Mouse (Mus musculus): ENCODE measurements around the gene Elof1.

DNA sequence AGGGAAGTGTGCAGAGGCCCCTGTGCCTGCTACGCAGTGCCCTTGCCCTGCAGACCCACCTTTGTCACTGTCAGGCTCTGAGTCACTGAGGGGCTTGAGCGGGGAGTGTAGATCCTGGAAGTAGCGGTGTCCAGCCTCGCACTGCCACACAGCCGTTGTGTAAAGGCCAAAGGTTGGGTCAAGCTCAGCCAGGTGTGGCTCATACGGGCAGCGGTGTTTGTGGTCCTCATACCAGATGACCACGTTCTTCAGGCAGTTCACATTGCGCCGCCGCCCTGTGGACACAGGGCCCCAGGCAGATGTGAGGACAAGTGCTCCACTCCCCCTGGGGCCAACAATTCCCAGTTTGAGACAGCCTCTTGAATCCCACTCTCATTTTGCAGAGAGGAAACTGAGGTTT lies 51.3 kb downstream of the Elof1 start:
- TF ChIP-seq CTCF (IDR thresholded peaks at IDR 0.05; ENCODE audit: insufficient read depth, low read depth, low read length) (no peak), POLR2A (IDR thresholded peaks at IDR 0.05; ENCODE audit: insufficient read depth, low read depth, low read length) (no peak)
